Mouse (Mus musculus) CH12.LX (cell line): ENCODE data around the gene Pde1c.

Experiments used
- CTCF ChIP-seq, 2 experiments: IDR thresholded peaks in 1 of 2; conservative IDR thresholded peaks in 1 of 2; 2 replicates each; pipeline ENCODE4 v1.5.1; 2011 to 2012; ENCODE audit warnings: low read depth in 2 of 2, low read length in 2 of 2, improper control_type of control experiment in 1 of 2, inconsistent platforms in 1 of 2, mild to moderate bottlenecking in 1 of 2, moderate library complexity in 1 of 2
- EP300 ChIP-seq: IDR thresholded peaks from 2 replicates; pipeline ENCODE4 v1.6.1; 2011; ENCODE audit warnings: low read length, improper control_type of control experiment
- IRF4 ChIP-seq: IDR thresholded peaks from 2 replicates; pipeline ENCODE4 v1.6.1; 2014; ENCODE audit warnings: low read depth, mild to moderate bottlenecking, inconsistent platforms, low read length, improper control_type of control experiment
- JUND ChIP-seq: conservative IDR thresholded peaks from 2 replicates; pipeline ENCODE4 v1.6.1; 2011; ENCODE audit warnings: low read depth, low read length, improper control_type of control experiment
- MAFK ChIP-seq: IDR thresholded peaks from 2 replicates; pipeline ENCODE4 v1.6.1; 2011; ENCODE audit warnings: low read length, improper control_type of control experiment; ENCODE audit not compliant: insufficient replicate concordance
- MXI1 ChIP-seq: IDR thresholded peaks from 2 replicates; pipeline ENCODE4 v1.6.1; 2011; ENCODE audit warnings: mild to moderate bottlenecking, low read depth, low read length, improper control_type of control experiment
- POLR2A ChIP-seq: IDR thresholded peaks from 2 replicates; pipeline ENCODE4 v1.6.1; 2011; ENCODE audit warnings: low read depth, mild to moderate bottlenecking, improper control_type of control experiment, low read length
- TBP ChIP-seq: conservative IDR thresholded peaks from 2 replicates; pipeline ENCODE4 v1.6.1; 2011; ENCODE audit warnings: low read depth, low read length, improper control_type of control experiment
- TCF12 ChIP-seq: IDR thresholded peaks from 2 replicates; pipeline ENCODE4 v1.6.1; 2014; ENCODE audit warnings: low read depth, mild to moderate bottlenecking, inconsistent platforms, low read length, improper control_type of control experiment
- ZC3H11A ChIP-seq: IDR thresholded peaks from 2 replicates; pipeline ENCODE4 v1.6.1; 2012; ENCODE audit warnings: low read depth, mild to moderate bottlenecking, inconsistent platforms, low read length, improper control_type of control experiment
- ZMIZ1 ChIP-seq: IDR thresholded peaks from 2 replicates; pipeline ENCODE4 v1.6.1; 2012; ENCODE audit warnings: low read depth, mild to moderate bottlenecking, inconsistent platforms, low read length, improper control_type of control experiment
- ZNF384 ChIP-seq: IDR thresholded peaks from 2 replicates; pipeline ENCODE4 v1.6.1; 2012; ENCODE audit warnings: low read depth, low read length, improper control_type of control experiment, inconsistent platforms

DNA sequence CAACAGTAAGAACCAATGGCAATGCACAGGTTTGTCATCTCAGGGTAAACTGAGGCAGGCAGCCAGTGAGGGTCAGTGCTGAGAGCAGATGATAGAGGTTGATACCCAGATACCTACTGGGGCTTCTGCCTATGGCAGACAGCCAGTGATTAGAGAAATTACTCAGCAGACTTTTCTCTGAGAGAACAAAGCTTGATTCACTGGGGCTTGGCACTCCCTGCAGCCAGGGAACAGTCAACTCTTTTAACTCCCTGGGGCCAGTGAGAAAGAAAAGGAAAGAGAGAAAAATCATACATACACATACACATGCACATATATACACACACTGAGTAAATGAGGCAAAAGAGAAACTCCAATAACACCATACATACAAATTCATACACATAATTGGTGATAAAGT is 505.2 kb downstream of the Pde1c start:
- no peak for TF ChIP-seq MXI1
- TF ChIP-seq IRF4, result no peak
- no peak for TF ChIP-seq TBP
- no peak for TF ChIP-seq ZMIZ1
- TF ChIP-seq POLR2A, result no peak
- no peak for TF ChIP-seq TCF12
- TF ChIP-seq ZC3H11A, result no peak
- TF ChIP-seq EP300, result no peak
- no peak for TF ChIP-seq CTCF (conservative IDR thresholded peaks at IDR 0.05 in 1 of 2, IDR thresholded peaks at IDR 0.05 in 1 of 2; ENCODE audit: low read depth in 2 of 2, low read length in 2 of 2)
- no peak for TF ChIP-seq JUND
- no peak for TF ChIP-seq ZNF384
- TF ChIP-seq MAFK, result no peak
